Mouse (Mus musculus) forebrain, postnatal 0 days (tissue): ENCODE data around the gene Porcn. TPM values are rescaled to one million over a fixed set of nuclear protein-coding genes. Genes with fewer than 3 reads are reported as not detected.

Source experiments
- ATAC-seq: fragments of 200-750 bp; cut with Nextera tagmentation; 2 replicates; pipeline ENCODE4 v1.8.0; 2017; ENCODE audit warnings: mild to moderate bottlenecking, moderate library complexity
- DNase-seq: peaks from one replicate; pipeline ENCODE4 v3.0.0-alpha.2; 2015
- H3K27ac ChIP-seq: fragments of 300-500 bp; sonication (generic); 2 replicates; pipeline ENCODE4 v1.5.1; 2014; ENCODE audit warnings: low read depth, mild to moderate bottlenecking, antibody characterized with exemption, low read length, moderate library complexity, mixed read lengths
- H3K27me3 ChIP-seq: fragments of 300-500 bp; sonication (generic); 2 replicates; pipeline ENCODE4 v1.6.1; 2014; ENCODE audit warnings: mild to moderate bottlenecking, low read length, mixed read lengths; ENCODE audit not compliant: insufficient read depth
- H3K36me3 ChIP-seq: fragments of 300-500 bp; sonication (generic); 2 replicates; pipeline ENCODE4 v1.6.1; 2014; ENCODE audit warnings: mild to moderate bottlenecking, moderate library complexity; ENCODE audit not compliant: insufficient read depth
- H3K4me1 ChIP-seq: fragments of 300-500 bp; sonication (generic); 2 replicates; pipeline ENCODE4 v1.6.1; 2014; ENCODE audit warnings: antibody characterized with exemption; ENCODE audit not compliant: insufficient read depth
- H3K4me2 ChIP-seq: fragments of 300-500 bp; sonication (generic); 2 replicates; pipeline ENCODE4 v1.6.1; 2014; ENCODE audit warnings: low read depth, mild to moderate bottlenecking, moderate library complexity
- H3K4me3 ChIP-seq: fragments of 300-500 bp; sonication (generic); 2 replicates; pipeline ENCODE4 v1.5.1; 2014; ENCODE audit warnings: low read depth, low read length, mixed read lengths
- H3K9ac ChIP-seq: fragments of 300-500 bp; sonication (generic); 2 replicates; pipeline ENCODE4 v1.6.1; 2014; ENCODE audit warnings: mild to moderate bottlenecking
- H3K9me3 ChIP-seq: fragments of 300-500 bp; sonication (generic); 2 replicates; pipeline ENCODE4 v1.6.1; 2016; ENCODE audit warnings: low read length
- CTCF ChIP-seq: sonication (generic); IDR thresholded peaks from 2 replicates; pipeline ENCODE4 v1.5.1; 2016; ENCODE audit warnings: antibody characterized with exemption, control low read depth, low read depth
- WGBS: fragments of 180-500 bp; shearing (Covaris S2); extraction: QIAGEN DNeasy Blood & Tissue Kit; methylation state at CpG from one replicate; pipeline ENCODE4 v1.1.7; 2014; 5-methylcytosine and 5-hydroxymethylcytosine counted together
- polyA plus RNA-seq: library from polyadenylated mRNA; unstranded; fragments of >200 nt; fragmentation: Nextera tagmentation; extraction: Ambion mirVana; gene quantifications from 2 replicates; pipeline ENCODE4 v1.2.1, GENCODE M21; 2015
- total RNA-seq: library from RNA; depleted of rRNA; stranded (reverse); fragments of >200 nt; gene quantifications from 2 replicates; pipeline ENCODE4 v1.2.3, GENCODE M21; 2014

Gene Porcn
- total and polyA plus RNA-seq, 2 experiments from 2014 or later, result 45.8 to 46.6 TPM

GRCm38 (mm10) chrX:8247680-8248079 lies 41.4 kb upstream of the Porcn start:
- Histone ChIP-seq H3K9me3 (no peaks in the 10 kb centered on the region), H3K27me3 (no peaks in the 10 kb centered on the region), H3K36me3 (0 out of 2 replicates have a peak, but pooled peaks cover 3% of the 10 kb centered on the region), H3K9ac (no peak overlapping the region), H3K4me2 (no peak overlapping the region), H3K4me3 (no peak overlapping the region), H3K27ac (no peak overlapping the region), H3K4me1 (0 out of 2 replicates have a peak, but pooled peaks cover 7% of the 10 kb centered on the region)
- ATAC-seq (no peak), DNase-seq (no peak)
- 0 out of 2 replicates have a peak, but pooled peaks have one; percentile 16 for TF ChIP-seq CTCF
- WGBS, result 86% methylated on average over 2 of the region's 2 CpGs

GRCm38 (mm10) chrX:8238804-8239395 lies 32.6 kb upstream of the Porcn start:
- no peak overlapping the region for H3K27ac ChIP-seq

GRCm38 (mm10) chrX:8236704-8237103 lies 30.4 kb upstream of the Porcn start:
- Histone ChIP-seq H3K27me3 (no peaks in the 10 kb centered on the region), H3K4me1 (no peaks in the 10 kb centered on the region), H3K4me2 (no peak overlapping the region), H3K9me3 (no peaks in the 10 kb centered on the region), H3K9ac (no peak overlapping the region), H3K36me3 (no peaks in the 10 kb centered on the region), H3K27ac (no peak overlapping the region), H3K4me3 (no peak overlapping the region)
- DNase-seq, result no peak
- WGBS, result 86% methylated on average over 2 of the region's 2 CpGs
- no peak for TF ChIP-seq CTCF
- ATAC-seq, result no peak

More at GRCm38 (mm10) chrX:8238804-8239395, 32.6 kb upstream of the Porcn start:
- WGBS, result 76% methylated on average over 13 of the region's 13 CpGs
- Histone ChIP-seq H3K9ac (no peak overlapping the region), H3K4me2 (no peak overlapping the region), H3K9me3 (no peaks in the 10 kb centered on the region), H3K4me3 (no peak overlapping the region), H3K4me1 (no peaks in the 10 kb centered on the region), H3K27me3 (no peaks in the 10 kb centered on the region), H3K36me3 (0 out of 2 replicates have a peak, but pooled peaks cover 3% of the 10 kb centered on the region)
- no peak for ATAC-seq
- no peak for DNase-seq
- no peak for TF ChIP-seq CTCF

GRCm38 (mm10) chrX:8233602-8234001 lies 27.3 kb upstream of the Porcn start:
- no peak for DNase-seq
- TF ChIP-seq CTCF, result no peak

GRCm38 (mm10) chrX:8230272-8230671 lies 23.9 kb upstream of the Porcn start:
- Histone ChIP-seq H3K27me3 (no peaks in the 10 kb centered on the region), H3K9ac (no peak overlapping the region), H3K9me3 (no peaks in the 10 kb centered on the region), H3K4me2 (no peak overlapping the region), H3K27ac (no peak overlapping the region), H3K36me3 (no peaks in the 10 kb centered on the region), H3K4me3 (no peak overlapping the region), H3K4me1 (no peaks in the 10 kb centered on the region)
- no peak for TF ChIP-seq CTCF
- WGBS, result 76% methylated on average over 4 of the region's 4 CpGs
- DNase-seq (no peak), ATAC-seq (no peak)

More at GRCm38 (mm10) chrX:8233602-8234001, 27.3 kb upstream of the Porcn start:
- no peaks in the 10 kb centered on the region for H3K27me3 ChIP-seq
- no peaks in the 10 kb centered on the region for H3K36me3 ChIP-seq
- no peak overlapping the region for H3K9ac ChIP-seq
- H3K4me1 ChIP-seq, result no peaks in the 10 kb centered on the region
- WGBS, result 82% methylated on average over 3 of the region's 3 CpGs
- no peak overlapping the region for H3K4me2 ChIP-seq
- no peaks in the 10 kb centered on the region for H3K9me3 ChIP-seq
- ATAC-seq, result no peak
- H3K27ac ChIP-seq, result no peak overlapping the region
- no peak overlapping the region for H3K4me3 ChIP-seq

- H3K4me2 ChIP-seq, result no peak overlapping the region
These were observed 17.1 kb upstream of the Porcn start for GRCm38 (mm10) chrX:8223473-8223872.

GRCm38 (mm10) chrX:8222678-8223421 lies 16.5 kb upstream of the Porcn start:
- H3K36me3 ChIP-seq, result no peaks in the 10 kb centered on the region
- no peak for TF ChIP-seq CTCF
- no peak overlapping the region for H3K4me3 ChIP-seq
- H3K27me3 ChIP-seq, result no peaks in the 10 kb centered on the region
- WGBS, result 51% methylated on average over 7 of the region's 7 CpGs
- DNase-seq (peak; percentile 32), ATAC-seq (peak; percentile 65)
- H3K4me2 ChIP-seq, result no peak overlapping the region
- H3K9ac ChIP-seq, result no peak overlapping the region
- H3K4me1 ChIP-seq, result no peaks in the 10 kb centered on the region
- no peaks in the 10 kb centered on the region for H3K9me3 ChIP-seq
- H3K27ac ChIP-seq, result peak overlapping the region; percentile 35; the same call in 1 of the 2 replicates

More at GRCm38 (mm10) chrX:8223473-8223872, 17.1 kb upstream of the Porcn start:
- Histone ChIP-seq H3K4me3 (no peak overlapping the region), H3K9ac (no peak overlapping the region), H3K4me1 (no peaks in the 10 kb centered on the region), H3K27ac (no peak overlapping the region), H3K27me3 (no peaks in the 10 kb centered on the region), H3K9me3 (no peaks in the 10 kb centered on the region), H3K36me3 (no peaks in the 10 kb centered on the region)
- ATAC-seq (no peak), DNase-seq (no peak)
- 90% methylated on average over 7 of the region's 7 CpGs for WGBS
- no peak for TF ChIP-seq CTCF
